Comparison of ENCODE assay signal across 18 mouse cellular contexts in the genomic region with DNA sequence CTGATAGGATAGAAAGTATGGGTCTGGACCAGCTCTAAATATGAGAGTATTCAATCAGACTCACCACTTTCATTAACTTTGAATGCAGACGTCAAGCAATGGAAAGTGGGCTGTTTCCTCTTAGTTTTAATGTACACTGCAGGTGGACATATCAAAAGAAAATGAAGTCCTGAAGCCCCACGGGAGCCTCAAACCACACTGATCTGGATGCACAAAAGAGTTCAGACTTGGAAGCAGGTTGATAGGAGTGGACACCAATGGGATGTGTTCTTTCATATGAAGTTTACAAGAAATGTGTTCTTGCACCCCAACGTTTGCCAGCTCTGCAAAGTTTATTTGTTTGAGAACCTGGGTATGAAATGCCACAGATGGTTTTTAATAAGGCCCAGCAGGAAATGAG.
"Had no signal": no experiment of that assay in that cellular context is flagged by ENCODE, and none has a peak within 500 bp of the region (broad histone marks: within the 10 kb centered on the region; RNA-seq: fewer than 3 reads in every experiment).

No protein-coding gene starts in this region.

- H3K9ac ChIP-seq: lung, embryonic 14.5 days; neural tube, embryonic 13.5 days; neural tube, embryonic 15.5 days had no signal

- H3K27ac ChIP-seq: midbrain, embryonic 10.5 days; neural tube, embryonic 13.5 days; neural tube, embryonic 15.5 days had no signal

- H3K4me2 ChIP-seq: lung, embryonic 14.5 days; neural tube, embryonic 13.5 days; neural tube, embryonic 15.5 days had no signal

- DNase-seq: lung, adult 18-20 months; lung, embryonic 14.5 days; lung, postnatal 10 days; lung, postnatal 4 days; midbrain, embryonic 14.5 days; retina, postnatal 1 day; right cerebral cortex, adult 18-20 months; right cerebral cortex, postnatal 25 days; right cerebral cortex, postnatal 4 days; spleen, adult 18-20 months; thymus, adult 18-20 months; thymus, postnatal 14 days; thymus, postnatal 36 days had no signal

- H3K4me1 ChIP-seq: midbrain, embryonic 10.5 days; neural tube, embryonic 13.5 days; neural tube, embryonic 15.5 days had no signal

- H3K9me3 ChIP-seq: midbrain, embryonic 10.5 days; neural tube, embryonic 13.5 days; neural tube, embryonic 15.5 days had no signal

- ATAC-seq: midbrain, embryonic 16.5 days had no signal

- H3K4me3 ChIP-seq: midbrain, embryonic 10.5 days; myocyte; neural tube, embryonic 13.5 days; neural tube, embryonic 15.5 days had no signal

- H3K27me3 ChIP-seq: neural tube, embryonic 13.5 days; neural tube, embryonic 15.5 days had no signal

- H3K36me3 ChIP-seq: midbrain, embryonic 10.5 days; neural tube, embryonic 13.5 days; neural tube, embryonic 15.5 days had no signal
